Mouse (Mus musculus) spleen, adult 2 months (tissue): ENCODE measurements around the gene Actl11. TPM values are rescaled to one million over a fixed set of nuclear protein-coding genes. Genes with fewer than 3 reads are reported as not detected.
A peak's percentile ranks its signal among the peaks of the same experiment; 100 is the strongest.

ENCODE experiments used
- DNase-seq, 2 experiments: peaks; one replicate each; pipeline versions ENCODE4 v3.0.0 to v3.0.0-alpha.2; 2012 to 2021; ENCODE audit warnings: low spot score in 2 of 2, low read depth in 1 of 2
- H3K27ac ChIP-seq: fragments of 200-500 bp; 2 replicates; pipeline ENCODE4 v1.5.1; 2012; ENCODE audit warnings: low read length, inconsistent platforms; ENCODE audit not compliant: insufficient read depth
- H3K27me3 ChIP-seq: fragments of 200-500 bp; 2 replicates; pipeline ENCODE4 v1.6.1; 2012; ENCODE audit warnings: mild to moderate bottlenecking, moderate library complexity, low read length, inconsistent platforms; ENCODE audit not compliant: control insufficient read depth, insufficient read depth
- H3K36me3 ChIP-seq: fragments of 200-500 bp; 2 replicates; pipeline ENCODE4 v1.6.1; 2012; ENCODE audit warnings: mild to moderate bottlenecking, low read length, inconsistent platforms; ENCODE audit not compliant: control insufficient read depth, insufficient read depth
- H3K4me1 ChIP-seq: fragments of 200-500 bp; 2 replicates; pipeline ENCODE4 v1.6.1; 2011; ENCODE audit warnings: inconsistent platforms; ENCODE audit not compliant: control insufficient read depth, insufficient read depth, insufficient read length
- H3K4me3 ChIP-seq: fragments of 200-500 bp; 2 replicates; pipeline ENCODE4 v1.5.1; 2011; ENCODE audit warnings: mild to moderate bottlenecking, inconsistent platforms; ENCODE audit not compliant: insufficient read depth, insufficient read length; ENCODE audit errors: extremely low read depth
- CTCF ChIP-seq: fragments of 200-500 bp; IDR thresholded peaks from 2 replicates; pipeline ENCODE4 v1.5.1; 2011; ENCODE audit warnings: mild to moderate bottlenecking, inconsistent platforms; ENCODE audit not compliant: insufficient read depth, insufficient read length, insufficient replicate concordance; ENCODE audit errors: extremely low read depth
- POLR2A ChIP-seq: fragments of 200-500 bp; IDR thresholded peaks from 2 replicates; pipeline ENCODE4 v1.6.1; 2011; ENCODE audit warnings: low read depth, low read length, inconsistent platforms
- WGBS: fragments of 180-500 bp; shearing (Covaris S2); methylation state at CpG from one replicate; pipeline ENCODE4 v1.1.7; 2018; 5-methylcytosine and 5-hydroxymethylcytosine counted together
- polyA plus RNA-seq: library from polyadenylated mRNA; depleted of rRNA; stranded (reverse); fragments of >200 nt; gene quantifications from 2 replicates; pipeline ENCODE4 v1.2.3, GENCODE M21; 2012

The Actl11 gene
- polyA plus RNA-seq, 1 experiment = not detected

- H3K27me3 ChIP-seq = no peaks in the 10 kb centered on the region
- TF ChIP-seq CTCF (no peak), POLR2A (no peak)
- 76% methylated on average over 10 of the region's 10 CpGs for WGBS
- no peaks in the 10 kb centered on the region; the same call in 1 of the 2 replicates for H3K4me1 ChIP-seq
- H3K36me3 ChIP-seq = no peaks in the 10 kb centered on the region
- peak within 1 kb of the TSS; percentile 14 for H3K27ac ChIP-seq
- peak within 1 kb of the TSS; percentile 66 for H3K4me3 ChIP-seq
- no peak for DNase-seq
These were observed 21.6 kb downstream of the Actl11 start, which contains the start of gene Traip for GRCm38 (mm10) chr9:107949922-107950235. Gene Traip (plus strand): TSS chr9:107950136.

GRCm38 (mm10) chr9:107950460-107951355 lies 22.4 kb downstream of the Actl11 start:
- Histone ChIP-seq H3K4me3 (peak overlapping the region; percentile 66), H3K27me3 (no peaks in the 10 kb centered on the region), H3K4me1 (no peaks in the 10 kb centered on the region; the same call in 1 of the 2 replicates), H3K36me3 (no peaks in the 10 kb centered on the region), H3K27ac (peak overlapping the region; percentile 14)
- TF ChIP-seq CTCF = no peak
- no peak; the same call in 1 of the 2 replicates for TF ChIP-seq POLR2A
- WGBS = 11% methylated on average over 45 of the region's 45 CpGs
- DNase-seq = peak; percentile 57 to 84

GRCm38 (mm10) chr9:107955613-107956289 lies 27.5 kb downstream of the Actl11 start:
- Histone ChIP-seq H3K27ac (no peak overlapping the region), H3K4me1 (no peaks in the 10 kb centered on the region), H3K4me3 (no peak overlapping the region), H3K36me3 (0 out of 2 replicates have a peak, but pooled peaks cover 2% of the 10 kb centered on the region), H3K27me3 (no peaks in the 10 kb centered on the region)
- no peak for DNase-seq
- 91% methylated on average over 6 of the region's 6 CpGs for WGBS
- no peak for TF ChIP-seq POLR2A
- no peak for TF ChIP-seq CTCF

- Histone ChIP-seq H3K27ac (no peak overlapping the region), H3K27me3 (no peaks in the 10 kb centered on the region), H3K4me3 (no peak overlapping the region), H3K36me3 (0 out of 2 replicates have a peak, but pooled peaks cover 2% of the 10 kb centered on the region), H3K4me1 (no peaks in the 10 kb centered on the region)
- TF ChIP-seq CTCF (no peak), POLR2A (no peak)
- WGBS = 82% methylated on average over 6 of the region's 6 CpGs
- no peak for DNase-seq
These were observed 28.9 kb downstream of the Actl11 start for GRCm38 (mm10) chr9:107957141-107957540.

GRCm38 (mm10) chr9:107959896-107960295 lies 31.6 kb downstream of the Actl11 start:
- DNase-seq = no peak
- Histone ChIP-seq H3K4me3 (no peak overlapping the region), H3K27ac (no peak overlapping the region), H3K27me3 (no peaks in the 10 kb centered on the region), H3K36me3 (0 out of 2 replicates have a peak, but pooled peaks cover 2% of the 10 kb centered on the region), H3K4me1 (no peaks in the 10 kb centered on the region)
- TF ChIP-seq CTCF (no peak), POLR2A (no peak)
- WGBS = 92% methylated on average over 6 of the region's 6 CpGs

GRCm38 (mm10) chr9:107960928-107961327 lies 32.7 kb downstream of the Actl11 start:
- no peak for DNase-seq
- H3K4me3 ChIP-seq = no peak overlapping the region
- H3K4me1 ChIP-seq = no peaks in the 10 kb centered on the region
- WGBS = 58% methylated on average over 4 of the region's 4 CpGs
- H3K36me3 ChIP-seq = 0 out of 2 replicates have a peak, but pooled peaks cover 2% of the 10 kb centered on the region
- H3K27me3 ChIP-seq = no peaks in the 10 kb centered on the region
- TF ChIP-seq POLR2A (no peak), CTCF (no peak; the same call in 1 of the 2 replicates)
- no peak overlapping the region for H3K27ac ChIP-seq
